Mouse (Mus musculus) hindbrain, postnatal 0 days (tissue): ENCODE results near the gene Atxn1l. TPM values are rescaled to one million over a fixed set of nuclear protein-coding genes. Genes with fewer than 3 reads are reported as not detected.

Experiments
- ATAC-seq: fragments of 200-750 bp; cut with Nextera tagmentation; 2 replicates; pipeline ENCODE4 v1.8.0; 2017; ENCODE audit warnings: mild to moderate bottlenecking, moderate TSS enrichment, moderate library complexity
- DNase-seq: peaks from one replicate; pipeline ENCODE4 v3.0.0-alpha.2; 2015; ENCODE audit warnings: low spot score
- H3K27ac ChIP-seq: fragments of 300-500 bp; sonication (generic); 2 replicates; pipeline ENCODE4 v1.5.1; 2014; ENCODE audit warnings: mild to moderate bottlenecking
- H3K27me3 ChIP-seq: fragments of 300-500 bp; sonication (generic); 2 replicates; pipeline ENCODE4 v1.6.1; 2014; ENCODE audit warnings: low read length, mixed read lengths; ENCODE audit not compliant: insufficient read depth
- H3K36me3 ChIP-seq: fragments of 300-500 bp; sonication (generic); 2 replicates; pipeline ENCODE4 v1.6.1; 2014; ENCODE audit warnings: low read length, mixed read lengths; ENCODE audit not compliant: insufficient read depth
- H3K4me1 ChIP-seq: fragments of 300-500 bp; sonication (generic); 2 replicates; pipeline ENCODE4 v1.6.1; 2014; ENCODE audit warnings: antibody characterized with exemption, low read length, mixed read lengths; ENCODE audit not compliant: insufficient read depth
- H3K4me2 ChIP-seq: fragments of 300-500 bp; sonication (generic); 2 replicates; pipeline ENCODE4 v1.6.1; 2014; ENCODE audit warnings: low read depth, mild to moderate bottlenecking, low read length, moderate library complexity, mixed read lengths
- H3K4me3 ChIP-seq: fragments of 300-500 bp; sonication (generic); 2 replicates; pipeline ENCODE4 v1.5.1; 2014; ENCODE audit warnings: low read length
- H3K9ac ChIP-seq: fragments of 300-500 bp; sonication (generic); replicated peaks from 2 replicates; pipeline ENCODE4 v1.6.1; 2014; ENCODE audit warnings: mild to moderate bottlenecking, low read length, moderate library complexity, mixed read lengths
- H3K9me3 ChIP-seq: fragments of 300-500 bp; sonication (generic); 2 replicates; pipeline ENCODE4 v1.6.1; 2016; ENCODE audit warnings: low read length, mixed read lengths
- CTCF ChIP-seq: IDR thresholded peaks from 2 replicates; pipeline ENCODE4 v1.5.1; 2016; ENCODE audit warnings: antibody characterized with exemption, control low read depth, low read depth
- WGBS: fragments of 180-500 bp; shearing (Covaris S2); extraction: QIAGEN DNeasy Blood & Tissue Kit; methylation state at CpG from one replicate; pipeline ENCODE4 v1.1.7; 2014; 5-methylcytosine and 5-hydroxymethylcytosine counted together
- polyA plus RNA-seq: library from polyadenylated mRNA; unstranded; fragments of >200 nt; fragmentation: Nextera tagmentation; extraction: Ambion mirVana; gene quantifications from 2 replicates; pipeline ENCODE4 v1.2.1, GENCODE M21; 2015
- total RNA-seq: library from RNA; depleted of rRNA; stranded (reverse); fragments of >200 nt; gene quantifications from 2 replicates; pipeline ENCODE4 v1.2.3, GENCODE M21; 2014

Atxn1l gene
- total and polyA plus RNA-seq, 2 experiments from 2014 or later = 2.7 to 22.4 TPM

GRCm38 (mm10) chr8:109706874-109707237 is 30.7 kb downstream of the Atxn1l start:
- H3K4me2 ChIP-seq = peak overlapping the region; percentile 89
- H3K27ac ChIP-seq = no peak overlapping the region
- DNase-seq (peak; percentile 79), ATAC-seq (0 out of 2 replicates have a peak, but pooled peaks have one; percentile 39)
- H3K9me3 ChIP-seq = no peaks in the 10 kb centered on the region
- TF ChIP-seq CTCF = peak; percentile 91
- H3K4me1 ChIP-seq = peaks cover 14% of the 10 kb centered on the region; the same call in 1 of the 2 replicates
- H3K36me3 ChIP-seq = peaks cover 27% of the 10 kb centered on the region
- peak overlapping the region; percentile 96 for H3K4me3 ChIP-seq
- H3K9ac ChIP-seq = peak overlapping the region; percentile 100
- no peaks in the 10 kb centered on the region for H3K27me3 ChIP-seq
- 15% methylated on average over 2 of the region's 2 CpGs for WGBS

- ATAC-seq = peak; percentile 50
- no peak for TF ChIP-seq CTCF
- WGBS = 1% methylated on average over 30 of the region's 30 CpGs
These were observed 31.3 kb downstream of the Atxn1l start for GRCm38 (mm10) chr8:109706076-109706873.

GRCm38 (mm10) chr8:109705320-109706075 is 32.0 kb downstream of the Atxn1l start, which contains the start of gene Zfp821:
Zfp821 (plus strand) TSS chr8:109705546.
- no peaks in the 10 kb centered on the region for H3K9me3 ChIP-seq
- peak; percentile 94 for ATAC-seq
- H3K9ac ChIP-seq = peak within 1 kb of the TSS; percentile 100
- TF ChIP-seq CTCF = no peak
- H3K4me2 ChIP-seq = peak within 1 kb of the TSS; percentile 89
- peaks cover 14% of the 10 kb centered on the region; the same call in 1 of the 2 replicates for H3K4me1 ChIP-seq
- H3K4me3 ChIP-seq = peak within 1 kb of the TSS; percentile 96
- no peaks in the 10 kb centered on the region for H3K27me3 ChIP-seq
- DNase-seq = peak; percentile 98
- under 1% methylated on average over 70 of the region's 100 CpGs for WGBS
- H3K36me3 ChIP-seq = peaks cover 17% of the 10 kb centered on the region
- H3K27ac ChIP-seq = peak within 1 kb of the TSS; percentile 97

More at GRCm38 (mm10) chr8:109706076-109706873, 31.3 kb downstream of the Atxn1l start:
- Histone ChIP-seq H3K4me3 (peak overlapping the region; percentile 96), H3K36me3 (peaks cover 25% of the 10 kb centered on the region), H3K9ac (peak overlapping the region; percentile 100), H3K27me3 (no peaks in the 10 kb centered on the region), H3K4me1 (peaks cover 14% of the 10 kb centered on the region; the same call in 1 of the 2 replicates), H3K9me3 (no peaks in the 10 kb centered on the region), H3K27ac (peak overlapping the region; percentile 97), H3K4me2 (peak overlapping the region; percentile 89)
- peak; percentile 32 for DNase-seq

DNA sequence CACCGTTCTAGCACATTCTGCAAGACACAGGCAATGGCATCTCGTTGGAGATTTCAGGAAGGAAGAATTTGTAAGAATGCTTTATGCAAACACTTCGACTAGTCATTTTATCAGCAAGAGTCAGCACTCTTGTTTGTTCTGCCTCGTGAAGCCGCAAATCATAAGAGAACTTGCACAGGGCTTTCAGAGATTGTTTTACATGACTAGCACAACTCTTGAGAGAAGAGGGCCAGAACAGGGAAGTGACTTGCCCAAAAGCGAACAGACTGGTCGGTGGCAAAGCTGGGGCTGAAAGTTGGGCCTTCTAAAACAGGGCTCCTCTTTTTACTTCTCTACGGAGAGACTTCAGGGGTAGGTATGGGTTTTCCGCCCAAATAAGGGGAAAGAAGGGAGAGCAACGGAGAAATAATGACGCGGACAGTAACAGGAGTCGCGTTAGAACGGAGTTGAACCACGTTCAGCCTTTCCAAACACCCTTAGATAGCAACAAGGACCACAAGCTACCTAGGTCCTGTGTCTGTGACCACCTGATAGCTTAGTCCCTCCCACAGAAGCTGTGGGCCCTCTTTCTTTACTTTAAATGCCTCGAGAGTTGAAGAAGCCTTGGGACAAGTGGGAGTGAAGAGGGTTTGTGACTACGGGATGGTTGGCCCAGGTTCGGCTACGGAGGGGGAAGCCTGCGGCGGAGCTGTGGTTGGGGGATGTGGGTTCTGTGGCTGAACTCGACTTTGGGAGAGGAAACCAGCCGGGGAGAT is 32.8 kb downstream of the Atxn1l start:
- 13% methylated on average over 24 of the region's 24 CpGs for WGBS
- peak overlapping the region; percentile 89 for H3K4me2 ChIP-seq
- H3K9ac ChIP-seq = peak overlapping the region; percentile 100
- DNase-seq (no peak), ATAC-seq (no peak)
- H3K36me3 ChIP-seq = peaks cover 11% of the 10 kb centered on the region
- no peaks in the 10 kb centered on the region for H3K9me3 ChIP-seq
- no peak for TF ChIP-seq CTCF
- H3K27ac ChIP-seq = peak overlapping the region; percentile 97
- H3K4me3 ChIP-seq = peak overlapping the region; percentile 96
- H3K27me3 ChIP-seq = no peaks in the 10 kb centered on the region
- peaks cover 14% of the 10 kb centered on the region; the same call in 1 of the 2 replicates for H3K4me1 ChIP-seq

DNA sequence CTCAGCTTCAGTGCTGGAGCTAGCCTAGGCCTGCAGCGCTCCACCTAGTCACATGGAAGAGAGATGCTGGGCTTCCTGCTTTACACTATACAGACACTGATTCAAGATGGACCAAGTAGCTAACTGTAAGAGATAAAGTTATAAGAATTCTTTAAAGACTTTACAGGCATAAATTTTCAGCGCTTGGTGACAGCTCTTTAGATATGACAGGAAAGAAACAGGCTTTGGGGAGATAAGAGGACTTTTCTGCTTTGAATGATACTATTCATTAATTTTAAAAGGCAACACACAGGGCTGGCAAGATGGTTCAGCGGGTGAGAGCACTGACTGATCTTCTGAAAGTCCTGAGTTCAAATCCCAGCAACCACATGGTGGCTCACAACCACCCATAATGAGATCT is 39.1 kb downstream of the Atxn1l start:
- peaks cover 6% of the 10 kb centered on the region; the same call in 1 of the 2 replicates for H3K4me1 ChIP-seq
- ATAC-seq (no peak), DNase-seq (no peak)
- WGBS = 79% methylated on average over 3 of the region's 3 CpGs
- H3K4me2 ChIP-seq = no peak overlapping the region
- no peaks in the 10 kb centered on the region for H3K9me3 ChIP-seq
- TF ChIP-seq CTCF = no peak
- H3K4me3 ChIP-seq = no peak overlapping the region
- no peak overlapping the region for H3K9ac ChIP-seq
- H3K27ac ChIP-seq = no peak overlapping the region
- H3K27me3 ChIP-seq = no peaks in the 10 kb centered on the region
- no peaks in the 10 kb centered on the region for H3K36me3 ChIP-seq

DNA sequence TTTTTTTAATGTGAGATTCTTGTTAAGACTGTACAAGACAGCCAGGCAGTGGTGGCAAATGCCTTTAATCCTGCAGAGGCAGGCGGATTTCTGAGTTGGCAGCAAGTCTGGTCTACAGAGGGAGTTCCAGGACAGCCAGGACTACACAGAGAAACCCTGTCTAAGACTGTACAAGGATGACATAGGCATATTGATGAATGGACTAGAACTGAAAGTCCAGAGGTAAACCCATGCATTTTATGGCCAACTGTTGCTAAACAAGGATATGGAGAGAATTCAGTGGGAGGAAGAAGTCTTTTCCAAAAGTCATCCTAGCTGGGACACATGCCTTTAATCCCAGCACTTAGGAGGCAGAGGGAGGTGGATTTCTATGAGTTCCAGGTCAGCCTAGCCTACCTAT is 39.8 kb downstream of the Atxn1l start:
- no peaks in the 10 kb centered on the region for H3K27me3 ChIP-seq
- 75% methylated on average over 1 of the region's 1 CpGs for WGBS

More for the DNA sequence above, 39.8 kb downstream of the Atxn1l start:
- no peaks in the 10 kb centered on the region for H3K36me3 ChIP-seq
- ATAC-seq (no peak), DNase-seq (no peak)
- TF ChIP-seq CTCF = no peak
- no peaks in the 10 kb centered on the region for H3K9me3 ChIP-seq
- H3K27ac ChIP-seq = no peak overlapping the region
- H3K9ac ChIP-seq = no peak overlapping the region
- peaks cover 6% of the 10 kb centered on the region; the same call in 1 of the 2 replicates for H3K4me1 ChIP-seq
- no peak overlapping the region for H3K4me3 ChIP-seq
- H3K4me2 ChIP-seq = no peak overlapping the region
